Mouse (Mus musculus) small intestine, adult 2 months (tissue): ENCODE results near the gene Slc29a3.

ENCODE experiments used
- CTCF ChIP-seq: fragments of 200-500 bp; IDR thresholded peaks from 2 replicates; pipeline ENCODE4 v1.5.1; 2012; ENCODE audit warnings: low read depth, mild to moderate bottlenecking, control low read depth, inconsistent platforms, low read length, moderate library complexity, mixed read lengths; ENCODE audit not compliant: insufficient replicate concordance, insufficient read length; ENCODE audit errors: extremely low read depth
- POLR2A ChIP-seq: fragments of 200-500 bp; IDR thresholded peaks from 2 replicates; pipeline ENCODE4 v1.6.1; 2012; ENCODE audit warnings: low read depth, mild to moderate bottlenecking, control low read depth, inconsistent platforms, low read length, moderate library complexity

- no peak for TF ChIP-seq CTCF
- TF ChIP-seq POLR2A: no peak
Measured at GRCm38 (mm10) chr10:60742942-60743341, 9.7 kb downstream of the Slc29a3 start.
